Mouse (Mus musculus) G1E (cell line): ENCODE measurements around the gene Ddb1.

Experiments used
- CTCF ChIP-seq: IDR thresholded peaks from 2 replicates; pipeline ENCODE4 v1.5.1; 2012; ENCODE audit warnings: low read depth, low read length, inconsistent platforms, mixed read lengths
- GATA1 ChIP-seq: IDR thresholded peaks from 2 replicates; pipeline ENCODE4 v1.6.1; 2012; ENCODE audit warnings: borderline replicate concordance, low read length, inconsistent platforms, mixed read lengths

GRCm38 (mm10) chr19:10678772-10679067 is 73.6 kb downstream of the Ddb1 start:
- TF ChIP-seq CTCF = no peak
- no peak for TF ChIP-seq GATA1
